Mouse (Mus musculus): ENCODE results near the gene Gga2.

- TF ChIP-seq CTCF (IDR thresholded peaks at IDR 0.05; ENCODE audit: low read depth) = no peak
- no peak for TF ChIP-seq EP300 (IDR thresholded peaks at IDR 0.05; ENCODE audit: low read depth)
Observed at GRCm38 (mm10) chr7:121939729-121940128, 81.3 kb downstream of the Gga2 start.

Measured in liver, postnatal 0 days (tissue).